Mouse (Mus musculus) G1E (cell line): ENCODE measurements around the gene Ankrd17.

Source experiments
- CTCF ChIP-seq: IDR thresholded peaks from 2 replicates; pipeline ENCODE4 v1.5.1; 2012; ENCODE audit warnings: low read depth, low read length, inconsistent platforms, mixed read lengths
- GATA1 ChIP-seq: IDR thresholded peaks from 2 replicates; pipeline ENCODE4 v1.6.1; 2012; ENCODE audit warnings: borderline replicate concordance, low read length, inconsistent platforms, mixed read lengths

DNA sequence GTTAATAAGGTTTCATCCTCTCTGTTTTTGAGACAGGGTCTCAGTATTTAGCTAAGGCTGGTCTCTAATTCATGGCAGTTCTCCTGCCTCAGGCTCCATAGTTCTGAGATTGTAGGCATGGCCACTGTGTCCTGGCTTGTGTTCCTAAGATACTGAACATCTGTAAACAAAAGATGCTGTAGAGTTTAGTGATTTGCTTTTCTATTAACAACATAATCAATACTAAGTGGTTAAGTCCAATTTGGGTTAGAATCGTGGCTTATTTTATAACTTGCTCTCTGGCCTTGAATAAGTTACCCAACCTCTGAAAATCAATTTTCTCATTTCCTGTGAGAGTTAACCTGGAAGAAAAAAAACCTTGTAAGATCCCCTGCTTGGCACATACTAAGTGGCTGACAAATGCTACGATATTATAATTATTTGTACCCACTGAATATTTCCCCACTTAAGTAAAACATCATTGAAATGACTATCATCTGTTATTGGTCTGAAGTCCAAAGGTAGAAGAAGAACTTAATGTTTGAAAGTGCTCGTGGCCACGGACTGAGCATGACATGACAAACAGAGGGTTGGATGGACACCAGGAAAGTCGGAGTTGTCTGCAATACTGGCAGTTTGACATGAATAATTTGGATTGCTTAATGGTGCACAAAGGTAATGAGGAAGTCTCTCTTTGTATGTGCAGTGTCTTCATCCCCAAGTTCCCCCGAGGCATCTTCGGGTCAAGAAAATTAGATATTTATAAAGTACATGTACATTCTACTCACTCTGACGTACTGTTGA, 48.0 kb upstream of the Ankrd17 start:
- TF ChIP-seq CTCF = no peak
- no peak for TF ChIP-seq GATA1
